8 mouse cellular contexts compared by ENCODE assay signal in genomic region chr11:69394591-69395167, GRCm38 (mm10). TPM values are rescaled to one million over a fixed set of nuclear protein-coding genes. Genes with fewer than 3 reads are reported as not detected.
DNase-seq lines count a peak whose midpoint lies in the region; ATAC-seq and TF ChIP-seq lines count a peak whose summit lies in the region.
"Not testable (repeated sequence)": the region's sequence is repeated elsewhere in the genome, so short reads cannot be mapped to it uniquely, and the experiment has no call there.

No protein-coding gene starts in this region.

- DNase-seq in G1E (ENCODE audit: low spot score): not testable (repeated sequence)
- DNase-seq in heart, adult 11 months: peak; percentile 94
- peak; percentile 50 for DNase-seq in limb, embryonic 10.5 days (ENCODE audit: low spot score)
- peak; percentile 27 for DNase-seq in thymus, postnatal 14 days

- H3K27me3 ChIP-seq in G1E (ENCODE audit: insufficient read depth, low read length); embryonic facial prominence, embryonic 13.5 days; hindbrain, embryonic 15.5 days; limb, embryonic 10.5 days (ENCODE audit: low read depth, poor library complexity, severe bottlenecking); lung, embryonic 16.5 days (ENCODE audit: control insufficient read depth, insufficient read depth, low read depth, low read length); neural tube, embryonic 12.5 days (replicated peaks): not testable (repeated sequence)

- H3K9me3 ChIP-seq in G1E (replicated peaks); embryonic facial prominence, embryonic 13.5 days; hindbrain, embryonic 15.5 days; limb, embryonic 10.5 days (replicated peaks); lung, embryonic 16.5 days (ENCODE audit: control insufficient read depth, low read length); neural tube, embryonic 12.5 days: not testable (repeated sequence)

- H3K4me1 ChIP-seq in G1E (ENCODE audit: insufficient read depth, low read depth, low read length): peaks cover 36% of the 10 kb centered on the region
- H3K4me1 ChIP-seq in embryonic facial prominence, embryonic 13.5 days: peaks cover 44% of the 10 kb centered on the region
- H3K4me1 ChIP-seq in hindbrain, embryonic 15.5 days (replicated peaks): peaks cover 32% of the 10 kb centered on the region
- peaks cover 46% of the 10 kb centered on the region for H3K4me1 ChIP-seq in limb, embryonic 10.5 days
- H3K4me1 ChIP-seq in lung, embryonic 16.5 days (replicated peaks; ENCODE audit: control insufficient read depth, insufficient read depth, low read length): peaks cover 37% of the 10 kb centered on the region
- H3K4me1 ChIP-seq in neural tube, embryonic 12.5 days: peaks cover 32% of the 10 kb centered on the region

- H3K27ac ChIP-seq in embryonic facial prominence, embryonic 13.5 days: peak overlapping the region; percentile 95
- H3K27ac ChIP-seq in hindbrain, embryonic 15.5 days (replicated peaks): peak overlapping the region; percentile 99
- H3K27ac ChIP-seq in limb, embryonic 10.5 days: peak overlapping the region; percentile 98
- peak overlapping the region; percentile 99 for H3K27ac ChIP-seq in lung, embryonic 16.5 days (ENCODE audit: low read length)
- not testable (repeated sequence) for H3K27ac ChIP-seq in neural tube, embryonic 12.5 days

- not testable (repeated sequence) for TF ChIP-seq CTCF in G1E (IDR thresholded peaks at IDR 0.05; ENCODE audit: low read depth, low read length)

- H3K4me2 ChIP-seq in embryonic facial prominence, embryonic 13.5 days: peak overlapping the region; percentile 62
- peak overlapping the region; percentile 69 for H3K4me2 ChIP-seq in hindbrain, embryonic 15.5 days
- H3K4me2 ChIP-seq in lung, embryonic 16.5 days (ENCODE audit: low read depth, low read length): peak overlapping the region; percentile 79
- peak overlapping the region; percentile 79 for H3K4me2 ChIP-seq in neural tube, embryonic 12.5 days (replicated peaks)

- peak overlapping the region; percentile 84 for H3K9ac ChIP-seq in embryonic facial prominence, embryonic 13.5 days
- peak overlapping the region; percentile 81 for H3K9ac ChIP-seq in hindbrain, embryonic 15.5 days
- H3K9ac ChIP-seq in lung, embryonic 16.5 days (ENCODE audit: low read length): peak overlapping the region; percentile 96
- peak overlapping the region; percentile 82 for H3K9ac ChIP-seq in neural tube, embryonic 12.5 days

- 2% methylated on average over 31 of the region's 31 CpGs for WGBS in embryonic facial prominence, embryonic 13.5 days
- 1% methylated on average over 31 of the region's 31 CpGs for WGBS in hindbrain, embryonic 15.5 days
- 1% methylated on average over 31 of the region's 31 CpGs for WGBS in limb, embryonic 10.5 days
- under 1% methylated on average over 30 of the region's 31 CpGs for whole genome bisulfite sequencing in lung, embryonic 16.5 days
- 2% methylated on average over 31 of the region's 31 CpGs for WGBS in neural tube, embryonic 12.5 days

- not testable (repeated sequence) for ATAC-seq in G1E (ENCODE audit: extremely low read depth, insufficient number of reproducible peaks, low FRiP score, poor library complexity, severe bottlenecking); embryonic facial prominence, embryonic 13.5 days (ENCODE audit: insufficient number of reproducible peaks, insufficient read depth, low FRiP score, low TSS enrichment, low read depth); hindbrain, embryonic 15.5 days (ENCODE audit: low FRiP score, low read depth); lung, embryonic 16.5 days (ENCODE audit: low read depth); neural tube, embryonic 12.5 days (ENCODE audit: low FRiP score, low read depth)

- H3K4me3 ChIP-seq in G1E (ENCODE audit: low read depth, low read length): peak overlapping the region; percentile 81
- H3K4me3 ChIP-seq in embryonic facial prominence, embryonic 13.5 days: peak overlapping the region; percentile 56
- peak overlapping the region; percentile 67 for H3K4me3 ChIP-seq in hindbrain, embryonic 15.5 days
- peak overlapping the region; percentile 69 for H3K4me3 ChIP-seq in limb, embryonic 10.5 days
- H3K4me3 ChIP-seq in lung, embryonic 16.5 days (ENCODE audit: low read length): peak overlapping the region; percentile 77
- H3K4me3 ChIP-seq in neural tube, embryonic 12.5 days: peak overlapping the region; percentile 73

- peaks cover 38% of the 10 kb centered on the region for H3K36me3 ChIP-seq in G1E (replicated peaks)
- peaks cover 21% of the 10 kb centered on the region for H3K36me3 ChIP-seq in embryonic facial prominence, embryonic 13.5 days
- not testable (repeated sequence) for H3K36me3 ChIP-seq in hindbrain, embryonic 15.5 days; lung, embryonic 16.5 days (ENCODE audit: control insufficient read depth, insufficient read depth, low read length)
- H3K36me3 ChIP-seq in limb, embryonic 10.5 days: peaks cover 12% of the 10 kb centered on the region
- peaks cover 11% of the 10 kb centered on the region for H3K36me3 ChIP-seq in neural tube, embryonic 12.5 days

RNA-seq across cellular contexts. Expression of gene Naa38, which starts 0.6 kb away (rescaled TPM):
- total RNA-seq in G1E (2014; fragmentation: Nextera tagmentation): 96.2 and 98.4 TPM in 2 replicates
- total RNA-seq in G1E (2017): 171 and 204 TPM in 2 replicates
- 104 and 107 TPM in 2 replicates for polyA plus RNA-seq in G1E (2012)
- polyA plus RNA-seq in embryonic facial prominence, embryonic 13.5 days (2015; fragmentation: Nextera tagmentation; extraction: Ambion mirVana): 145 and 150 TPM in 2 replicates
- polyA plus RNA-seq in hindbrain, embryonic 15.5 days (2015; fragmentation: Nextera tagmentation; extraction: Ambion mirVana): 109 and 121 TPM in 2 replicates
- 140 and 151 TPM in 2 replicates for polyA plus RNA-seq in limb, embryonic 10.5 days (2016; fragmentation: Nextera tagmentation; extraction: Ambion mirVana)
- 158 and 165 TPM in 2 replicates for polyA plus RNA-seq in lung, embryonic 16.5 days (2015; fragmentation: Nextera tagmentation; extraction: Ambion mirVana)
- 105 and 111 TPM in 2 replicates for polyA plus RNA-seq in neural tube, embryonic 12.5 days (2016; fragmentation: Nextera tagmentation; extraction: Ambion mirVana)

RNA-seq across cellular contexts. Expression of gene Cyb5d1, which starts 0.8 kb away (rescaled TPM):
- 24.0 and 26.0 TPM in 2 replicates for total RNA-seq in G1E (2014; fragmentation: Nextera tagmentation)
- 36.0 and 41.5 TPM in 2 replicates for total RNA-seq in G1E (2017)
- 3.5 and 9.1 TPM in 2 replicates for polyA plus RNA-seq in G1E (2012)
- polyA plus RNA-seq in embryonic facial prominence, embryonic 13.5 days (2015; fragmentation: Nextera tagmentation; extraction: Ambion mirVana): 43.4 and 46.5 TPM in 2 replicates
- 30.6 and 33.5 TPM in 2 replicates for polyA plus RNA-seq in hindbrain, embryonic 15.5 days (2015; fragmentation: Nextera tagmentation; extraction: Ambion mirVana)
- polyA plus RNA-seq in limb, embryonic 10.5 days (2016; fragmentation: Nextera tagmentation; extraction: Ambion mirVana): 45.2 and 51.6 TPM in 2 replicates
- polyA plus RNA-seq in lung, embryonic 16.5 days (2015; fragmentation: Nextera tagmentation; extraction: Ambion mirVana): 32.3 and 32.6 TPM in 2 replicates
- polyA plus RNA-seq in neural tube, embryonic 12.5 days (2016; fragmentation: Nextera tagmentation; extraction: Ambion mirVana): 48.5 and 49.9 TPM in 2 replicates

RNA-seq across cellular contexts. Expression of gene Tmem88, which starts 3.4 kb away (rescaled TPM):
- total RNA-seq in G1E (2014; fragmentation: Nextera tagmentation) (2.6 TPM in 2 replicates), G1E (2017) (0.93 and 1.2 TPM in 2 replicates)
- 2.2 and 3.0 TPM in 2 replicates for polyA plus RNA-seq in G1E (2012)
- 13.2 and 16.4 TPM in 2 replicates for polyA plus RNA-seq in embryonic facial prominence, embryonic 13.5 days (2015; fragmentation: Nextera tagmentation; extraction: Ambion mirVana)
- polyA plus RNA-seq in hindbrain, embryonic 15.5 days (2015; fragmentation: Nextera tagmentation; extraction: Ambion mirVana): 6.8 and 7.2 TPM in 2 replicates
- polyA plus RNA-seq in limb, embryonic 10.5 days (2016; fragmentation: Nextera tagmentation; extraction: Ambion mirVana): 23.0 and 24.7 TPM in 2 replicates
- polyA plus RNA-seq in lung, embryonic 16.5 days (2015; fragmentation: Nextera tagmentation; extraction: Ambion mirVana): 54.7 and 57.4 TPM in 2 replicates
- 13.7 TPM in 2 replicates for polyA plus RNA-seq in neural tube, embryonic 12.5 days (2016; fragmentation: Nextera tagmentation; extraction: Ambion mirVana)

RNA-seq across cellular contexts. Expression of gene Kdm6b, which starts 18.8 kb away (rescaled TPM):
- total RNA-seq in G1E (2014; fragmentation: Nextera tagmentation) (145 and 185 TPM in 2 replicates), G1E (2017) (3.9 and 4.8 TPM in 2 replicates)
- 104 and 111 TPM in 2 replicates for polyA plus RNA-seq in G1E (2012)
- 41.3 and 43.1 TPM in 2 replicates for polyA plus RNA-seq in embryonic facial prominence, embryonic 13.5 days (2015; fragmentation: Nextera tagmentation; extraction: Ambion mirVana)
- 33.7 and 34.9 TPM in 2 replicates for polyA plus RNA-seq in hindbrain, embryonic 15.5 days (2015; fragmentation: Nextera tagmentation; extraction: Ambion mirVana)
- 36.6 and 40.8 TPM in 2 replicates for polyA plus RNA-seq in limb, embryonic 10.5 days (2016; fragmentation: Nextera tagmentation; extraction: Ambion mirVana)
- 25.2 and 26.0 TPM in 2 replicates for polyA plus RNA-seq in lung, embryonic 16.5 days (2015; fragmentation: Nextera tagmentation; extraction: Ambion mirVana)
- polyA plus RNA-seq in neural tube, embryonic 12.5 days (2016; fragmentation: Nextera tagmentation; extraction: Ambion mirVana): 48.6 and 52.4 TPM in 2 replicates

RNA-seq across cellular contexts. Expression of gene Chd3, which starts 25.5 kb away (rescaled TPM):
- 120 TPM in 2 replicates for total RNA-seq in G1E (2014; fragmentation: Nextera tagmentation)
- total RNA-seq in G1E (2017): 55.6 and 71.0 TPM in 2 replicates
- polyA plus RNA-seq in G1E (2012): 183 and 212 TPM in 2 replicates
- 135 and 142 TPM in 2 replicates for polyA plus RNA-seq in embryonic facial prominence, embryonic 13.5 days (2015; fragmentation: Nextera tagmentation; extraction: Ambion mirVana)
- polyA plus RNA-seq in hindbrain, embryonic 15.5 days (2015; fragmentation: Nextera tagmentation; extraction: Ambion mirVana): 83.5 and 83.7 TPM in 2 replicates
- polyA plus RNA-seq in limb, embryonic 10.5 days (2016; fragmentation: Nextera tagmentation; extraction: Ambion mirVana): 35.1 and 70.5 TPM in 2 replicates
- polyA plus RNA-seq in lung, embryonic 16.5 days (2015; fragmentation: Nextera tagmentation; extraction: Ambion mirVana): 56.9 and 60.3 TPM in 2 replicates
- polyA plus RNA-seq in neural tube, embryonic 12.5 days (2016; fragmentation: Nextera tagmentation; extraction: Ambion mirVana): 87.1 and 93.0 TPM in 2 replicates
